Mouse (Mus musculus) testis, adult 2 months (tissue): Measurements from ENCODE around the gene Acin1.

Experiments
- CTCF ChIP-seq: fragments of 200-500 bp; IDR thresholded peaks from 2 replicates; pipeline ENCODE4 v1.5.1; 2012; ENCODE audit warnings: low read depth, mild to moderate bottlenecking, inconsistent platforms, low read length, moderate library complexity; ENCODE audit not compliant: control insufficient read depth, insufficient read depth, insufficient replicate concordance
- POLR2A ChIP-seq: fragments of 200-500 bp; IDR thresholded peaks from 2 replicates; pipeline ENCODE4 v1.6.1; 2012; ENCODE audit warnings: low read depth, mild to moderate bottlenecking, inconsistent platforms, low read length, moderate library complexity; ENCODE audit not compliant: control insufficient read depth

DNA sequence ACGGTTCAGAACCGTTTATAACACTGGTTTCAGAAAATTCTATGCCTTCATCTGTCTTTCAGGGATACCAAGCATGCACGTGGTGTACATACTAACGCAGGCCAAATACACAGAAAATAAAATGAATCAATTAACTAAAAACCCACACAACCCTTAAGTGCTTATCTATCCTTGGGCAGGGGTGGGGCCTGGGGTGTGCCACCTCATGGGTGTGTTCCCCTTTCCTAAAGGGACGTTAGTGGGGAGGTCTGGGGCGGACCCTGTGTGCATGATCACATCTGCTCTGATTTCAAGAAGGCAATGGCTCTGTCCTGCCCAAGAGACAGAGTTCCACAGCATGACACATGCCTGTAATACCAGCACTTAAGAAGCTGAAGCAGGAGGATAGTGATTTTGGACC is 63.4 kb downstream of the Acin1 start:
- TF ChIP-seq POLR2A: no peak
- no peak for TF ChIP-seq CTCF
